Mouse (Mus musculus): ENCODE results near the gene Trpv3.

DNA sequence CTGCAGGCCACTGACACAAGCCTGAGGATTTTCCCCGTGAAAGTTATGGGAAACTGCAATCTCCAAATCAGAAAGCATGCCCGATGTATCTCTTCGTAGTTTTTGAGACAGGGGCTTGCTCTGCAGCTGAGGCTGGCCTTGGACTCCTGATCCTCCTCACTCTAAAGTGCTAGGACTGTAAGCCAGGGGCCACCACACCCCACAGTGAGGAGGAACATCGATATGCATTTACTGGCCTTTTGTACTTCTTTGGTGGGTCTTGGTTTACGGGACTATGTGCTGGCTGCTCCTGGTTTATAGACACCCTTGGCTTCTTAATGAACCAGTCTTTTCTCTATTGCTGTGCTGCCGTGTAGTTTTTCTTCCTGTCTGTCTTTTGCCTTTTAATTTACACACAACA lies 25.0 kb upstream of the Trpv3 start:
- TF ChIP-seq CTCF (conservative IDR thresholded peaks at IDR 0.05; ENCODE audit: low read length) (no peak), NANOG (IDR thresholded peaks at IDR 0.05; ENCODE audit: borderline replicate concordance, low read length) (no peak), POU5F1 (IDR thresholded peaks at IDR 0.05; ENCODE audit: borderline replicate concordance, low read length) (no peak)

All from E14TG2a.4 (cell line).